Mouse (Mus musculus): ENCODE results near the gene Dcdc2c.

DNA sequence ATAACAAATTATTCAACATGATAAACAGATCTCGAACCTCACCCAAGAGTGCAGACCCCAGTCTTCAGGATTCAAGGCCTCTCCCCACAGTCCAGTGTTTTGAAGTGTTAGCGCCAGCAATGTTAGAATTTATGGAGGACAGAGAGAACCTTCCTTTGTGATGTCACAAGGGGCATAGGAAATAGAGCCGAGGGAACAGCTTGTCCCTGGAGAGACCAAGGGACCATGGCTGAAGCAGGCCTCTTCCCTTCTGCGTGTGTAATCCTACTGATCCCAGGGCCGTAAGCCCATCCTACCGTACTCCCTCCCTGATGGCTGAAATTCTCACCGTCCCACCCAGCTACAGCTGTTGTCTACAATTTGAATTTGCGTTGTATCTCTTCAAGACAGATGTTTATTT, 30.2 kb upstream of the Dcdc2c start, which contains the start of gene Allc:
- no peak for TF ChIP-seq HCFC1 (IDR thresholded peaks at IDR 0.05; ENCODE audit: borderline replicate concordance, insufficient read depth, low read length)
- no peak for TF ChIP-seq MAFK (IDR thresholded peaks at IDR 0.05; ENCODE audit: insufficient read depth, low read depth, low read length)
- TF ChIP-seq CHD2 (IDR thresholded peaks at IDR 0.05; ENCODE audit: low read depth, low read length) = no peak
- no peak for TF ChIP-seq ZC3H11A (IDR thresholded peaks at IDR 0.05; ENCODE audit: borderline replicate concordance, low read depth, low read length)
- TF ChIP-seq ZNF384 (IDR thresholded peaks at IDR 0.05; ENCODE audit: low read depth, low read length) = no peak
